Mouse (Mus musculus): ENCODE data around the gene Slc34a3. TPM values are rescaled to one million over a fixed set of nuclear protein-coding genes. Genes with fewer than 3 reads are reported as not detected.

The Slc34a3 gene
- polyA plus RNA-seq, 1 experiment from 2014 or later: not detected

GRCm38 (mm10) chr2:25243342-25243741 lies 9.2 kb upstream of the Slc34a3 start:
- peaks cover 26% of the 10 kb centered on the region for H3K4me1 ChIP-seq
- H3K36me3 ChIP-seq: peaks cover 36% of the 10 kb centered on the region
- peaks cover 20% of the 10 kb centered on the region for H3K27me3 ChIP-seq
- WGBS: 79% methylated on average over 8 of the region's 8 CpGs
- H3K4me3 ChIP-seq: peak overlapping the region; percentile 55
- no peak for ATAC-seq (ENCODE audit: low FRiP score)
- no peak overlapping the region for H3K27ac ChIP-seq
- peak overlapping the region; percentile 73; the same call in 1 of the 2 replicates for H3K9ac ChIP-seq
- peak overlapping the region; percentile 92 for H3K4me2 ChIP-seq (replicated peaks)
- H3K9me3 ChIP-seq (replicated peaks): no peaks in the 10 kb centered on the region

DNA sequence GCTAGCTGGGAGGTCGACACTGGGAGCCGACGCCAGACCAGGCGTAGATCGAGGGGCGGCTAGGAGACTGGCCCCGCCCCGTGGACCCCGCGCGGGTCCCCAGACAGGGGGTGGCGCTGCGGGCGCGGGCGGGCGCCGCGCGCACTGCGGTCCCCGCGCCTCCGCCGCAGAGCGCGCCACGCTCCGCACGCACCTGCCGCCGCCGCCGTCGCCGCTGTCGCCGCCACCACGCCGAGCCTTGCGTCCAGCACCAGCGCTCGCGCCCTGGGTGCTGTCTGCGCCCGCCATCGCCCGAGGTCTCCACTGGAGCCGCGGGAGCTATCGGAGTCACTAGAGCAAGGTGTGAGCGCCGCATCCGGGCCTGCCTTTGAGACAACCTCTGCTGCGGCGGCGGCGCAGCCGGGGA lies 7.9 kb upstream of the Slc34a3 start, which contains the start of the genes Rnf208 and Cysrt1:
TSS of gene Rnf208 (plus strand) at position 155 of the 406 bp plus-strand sequence.
TSS of gene Cysrt1 (minus strand) at position 352 of the 406 bp plus-strand sequence.
- H3K27me3 ChIP-seq: peaks cover 20% of the 10 kb centered on the region
- H3K36me3 ChIP-seq: peaks cover 24% of the 10 kb centered on the region
- peak; percentile 42 for ATAC-seq (ENCODE audit: low FRiP score)
- H3K4me1 ChIP-seq: peaks cover 26% of the 10 kb centered on the region
- H3K9ac ChIP-seq: peak within 1 kb of the TSS; percentile 73
- H3K9me3 ChIP-seq (replicated peaks): no peaks in the 10 kb centered on the region
- peak within 1 kb of the TSS; percentile 92 for H3K4me2 ChIP-seq (replicated peaks)
- WGBS: 0% methylated on average over 7 of the region's 59 CpGs
- peak within 1 kb of the TSS; percentile 76 for H3K27ac ChIP-seq
- peak within 1 kb of the TSS; percentile 55 for H3K4me3 ChIP-seq

DNA sequence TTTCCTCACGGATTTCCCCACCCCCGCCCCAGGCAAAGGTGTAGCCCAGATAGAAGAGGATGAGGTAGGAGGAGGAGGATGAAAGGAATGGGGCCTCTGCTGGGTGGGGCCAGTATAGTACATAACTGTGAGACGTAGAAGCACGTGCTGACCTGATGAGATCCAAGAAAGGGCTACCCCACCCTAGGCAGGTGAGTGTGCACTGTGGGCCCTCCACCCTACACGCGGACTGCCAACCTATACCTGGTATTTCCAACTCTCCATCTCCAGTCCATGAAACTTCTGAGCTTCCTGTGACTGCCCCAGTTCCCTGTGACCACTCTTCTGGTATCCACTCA lies 7.2 kb upstream of the Slc34a3 start:
- peak; percentile 5; the same call in 1 of the 2 replicates for ATAC-seq (ENCODE audit: low FRiP score)
- Histone ChIP-seq H3K4me2 (replicated peaks) (peak overlapping the region; percentile 92), H3K4me1 (peaks cover 26% of the 10 kb centered on the region), H3K27me3 (peaks cover 20% of the 10 kb centered on the region), H3K36me3 (peaks cover 17% of the 10 kb centered on the region), H3K27ac (peak overlapping the region; percentile 76; the same call in 1 of the 2 replicates), H3K4me3 (peak overlapping the region; percentile 55), H3K9ac (peak overlapping the region; percentile 73; the same call in 1 of the 2 replicates), H3K9me3 (replicated peaks) (no peaks in the 10 kb centered on the region)
- WGBS: 14% methylated on average over 6 of the region's 6 CpGs

DNA sequence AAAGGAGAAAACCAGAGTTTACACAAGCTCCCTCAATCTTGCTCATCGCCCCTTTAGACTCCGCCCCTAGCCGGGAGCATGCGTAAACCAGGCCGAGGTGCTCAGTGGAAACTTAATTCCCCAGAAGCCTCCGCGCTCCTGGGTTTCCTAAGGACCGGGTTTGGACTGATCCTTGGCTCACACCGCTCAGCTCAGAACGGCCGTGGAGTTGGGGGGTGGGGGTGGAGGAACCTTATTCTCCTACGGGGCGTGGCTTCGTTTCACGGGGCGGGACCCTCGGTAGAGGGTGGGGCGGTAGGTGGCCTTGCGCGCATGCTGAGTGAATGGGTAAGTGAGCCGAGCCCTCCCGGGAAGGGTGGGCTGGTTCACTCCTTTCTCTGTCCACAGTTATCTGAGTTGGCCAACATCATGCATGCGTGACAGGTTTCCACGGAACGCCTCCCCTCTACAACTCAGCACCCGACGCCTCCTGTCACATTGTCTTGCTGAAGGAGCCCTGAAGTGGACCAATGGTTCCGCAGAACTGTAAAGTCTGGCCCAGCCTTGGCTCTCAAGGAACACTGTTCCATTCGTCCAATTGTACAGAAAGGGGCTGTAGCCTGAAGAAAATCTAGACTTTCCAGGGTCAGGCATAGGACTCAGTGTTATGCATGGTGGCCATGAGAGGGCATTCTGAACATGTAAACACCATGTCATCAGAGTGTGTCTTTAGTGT lies 6.7 kb upstream of the Slc34a3 start:
- H3K36me3 ChIP-seq: peaks cover 11% of the 10 kb centered on the region
- peak; percentile 77 for ATAC-seq (ENCODE audit: low FRiP score)
- peak overlapping the region; percentile 73 for H3K9ac ChIP-seq
- peak overlapping the region; percentile 92 for H3K4me2 ChIP-seq (replicated peaks)
- H3K4me3 ChIP-seq: peak overlapping the region; percentile 55
- H3K4me1 ChIP-seq: peaks cover 26% of the 10 kb centered on the region
- H3K27ac ChIP-seq: peak overlapping the region; percentile 76
- H3K27me3 ChIP-seq: peaks cover 24% of the 10 kb centered on the region
- under 1% methylated on average over 29 of the region's 29 CpGs for WGBS
- H3K9me3 ChIP-seq (replicated peaks): no peaks in the 10 kb centered on the region

DNA sequence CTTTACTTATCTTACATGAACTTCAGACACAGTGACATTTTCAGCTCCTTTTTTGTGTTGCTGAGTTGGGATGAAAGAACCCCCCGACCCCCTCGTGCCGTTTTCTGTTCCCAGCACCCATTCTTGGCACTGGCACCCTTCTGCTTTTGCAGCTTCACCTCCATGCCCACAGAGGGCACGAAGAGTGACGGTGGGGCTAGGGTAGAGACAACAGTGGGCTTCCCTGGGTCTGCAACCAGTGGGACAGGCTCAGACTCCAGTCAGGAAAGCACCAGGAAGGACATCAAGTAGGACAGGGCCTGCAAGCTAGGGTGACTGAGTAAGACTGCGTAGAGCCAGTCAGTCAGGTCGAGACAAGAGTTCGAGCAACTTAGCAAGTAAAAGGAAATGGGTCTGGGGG lies 6.1 kb upstream of the Slc34a3 start:
- Histone ChIP-seq H3K4me1 (peaks cover 26% of the 10 kb centered on the region), H3K36me3 (peaks cover 6% of the 10 kb centered on the region; the same call in 1 of the 2 replicates), H3K27me3 (peaks cover 24% of the 10 kb centered on the region), H3K4me3 (peak overlapping the region; percentile 55; the same call in 1 of the 2 replicates), H3K9ac (0 out of 2 replicates have a peak overlapping the region, but pooled peaks have one; percentile 32), H3K27ac (peak overlapping the region; percentile 76; the same call in 1 of the 2 replicates), H3K9me3 (replicated peaks) (no peaks in the 10 kb centered on the region), H3K4me2 (replicated peaks) (peak overlapping the region; percentile 92)
- 55% methylated on average over 8 of the region's 8 CpGs for WGBS
- no peak; the same call in 1 of the 2 replicates for ATAC-seq (ENCODE audit: low FRiP score)

- Histone ChIP-seq H3K4me1 (peaks cover 26% of the 10 kb centered on the region), H3K27ac (no peak overlapping the region), H3K4me2 (replicated peaks) (no peak overlapping the region), H3K36me3 (0 out of 2 replicates have a peak, but pooled peaks cover under 1% of the 10 kb centered on the region), H3K9ac (no peak overlapping the region), H3K27me3 (peaks cover 24% of the 10 kb centered on the region), H3K4me3 (no peak overlapping the region), H3K9me3 (replicated peaks) (no peaks in the 10 kb centered on the region)
- WGBS: 81% methylated on average over 3 of the region's 3 CpGs
- ATAC-seq (ENCODE audit: low FRiP score): no peak
These were observed 5.6 kb upstream of the Slc34a3 start for GRCm38 (mm10) chr2:25239766-25240165.

DNA sequence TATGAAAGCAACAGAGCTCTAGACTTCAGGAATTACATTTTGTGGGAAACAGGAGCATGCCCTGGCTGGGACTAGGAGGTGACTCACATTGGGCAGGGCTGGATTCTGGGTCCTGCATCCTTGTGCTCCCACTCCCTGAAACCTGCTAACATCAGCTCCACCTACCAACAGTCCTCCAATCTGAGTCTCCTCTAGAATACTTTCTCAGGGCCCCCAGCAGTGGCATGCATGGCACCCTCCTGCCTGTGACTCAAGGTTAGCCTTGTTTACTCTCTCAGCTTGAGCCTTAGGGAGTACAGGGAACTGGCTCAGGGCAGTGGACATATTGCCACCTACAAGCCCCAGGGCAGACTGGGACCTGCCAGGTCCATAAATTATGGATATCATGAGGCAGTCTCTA lies 3.9 kb upstream of the Slc34a3 start:
- ATAC-seq (ENCODE audit: low FRiP score): no peak
- Histone ChIP-seq H3K4me2 (replicated peaks) (no peak overlapping the region), H3K4me3 (no peak overlapping the region), H3K4me1 (peaks cover 22% of the 10 kb centered on the region), H3K36me3 (no peaks in the 10 kb centered on the region), H3K27me3 (peaks cover 30% of the 10 kb centered on the region), H3K9ac (no peak overlapping the region), H3K9me3 (replicated peaks) (no peaks in the 10 kb centered on the region), H3K27ac (no peak overlapping the region)

DNA sequence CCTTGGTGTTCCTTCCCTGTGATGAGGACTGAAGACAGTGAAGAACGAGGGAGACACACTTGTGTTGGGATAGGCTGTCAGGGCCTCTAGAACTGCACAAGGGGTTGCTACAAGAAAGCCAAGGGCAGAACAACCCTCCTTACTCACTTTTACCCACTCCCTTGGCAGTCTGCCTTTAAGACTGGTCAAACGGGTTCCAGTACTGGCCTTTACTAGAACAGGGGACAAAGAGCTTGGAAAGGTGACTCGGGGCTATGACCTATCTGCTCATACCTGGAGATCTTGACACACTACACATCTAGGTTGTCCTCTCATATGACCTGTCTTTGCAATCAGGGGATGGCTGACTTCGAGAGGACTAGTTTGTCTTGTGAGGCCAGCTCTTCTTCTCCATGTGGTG lies 3.4 kb upstream of the Slc34a3 start:
- WGBS: 65% methylated on average over 4 of the region's 4 CpGs
- no peak for ATAC-seq (ENCODE audit: low FRiP score)
- H3K27me3 ChIP-seq: peaks cover 25% of the 10 kb centered on the region
- no peaks in the 10 kb centered on the region for H3K9me3 ChIP-seq (replicated peaks)
- H3K9ac ChIP-seq: no peak overlapping the region
- no peak overlapping the region for H3K4me3 ChIP-seq
- no peaks in the 10 kb centered on the region for H3K36me3 ChIP-seq
- peaks cover 16% of the 10 kb centered on the region for H3K4me1 ChIP-seq
- no peak overlapping the region for H3K27ac ChIP-seq
- H3K4me2 ChIP-seq (replicated peaks): no peak overlapping the region

GRCm38 (mm10) chr2:25236614-25237013 lies 2.5 kb upstream of the Slc34a3 start, which contains the start of gene Rnf224:
TSS of gene Rnf224 (minus strand) at chr2:25236787.
- H3K9ac ChIP-seq: no peak within 1 kb of the TSS
- peaks cover 10% of the 10 kb centered on the region for H3K4me1 ChIP-seq
- no peak for ATAC-seq (ENCODE audit: low FRiP score)
- no peak within 1 kb of the TSS for H3K4me2 ChIP-seq (replicated peaks)
- 33% methylated on average over 8 of the region's 8 CpGs for WGBS
- peaks cover 25% of the 10 kb centered on the region for H3K27me3 ChIP-seq
- H3K4me3 ChIP-seq: no peak within 1 kb of the TSS
- H3K27ac ChIP-seq: no peak within 1 kb of the TSS
- no peaks in the 10 kb centered on the region for H3K36me3 ChIP-seq
- H3K9me3 ChIP-seq (replicated peaks): no peaks in the 10 kb centered on the region

- H3K27me3 ChIP-seq: peaks cover 24% of the 10 kb centered on the region
- no peaks in the 10 kb centered on the region for H3K36me3 ChIP-seq
- H3K9me3 ChIP-seq (replicated peaks): no peaks in the 10 kb centered on the region
- no peak for ATAC-seq (ENCODE audit: low FRiP score)
- H3K27ac ChIP-seq: no peak overlapping the region
- no peaks in the 10 kb centered on the region for H3K4me1 ChIP-seq
- no peak overlapping the region for H3K4me2 ChIP-seq (replicated peaks)
- 69% methylated on average over 5 of the region's 5 CpGs for WGBS
- no peak overlapping the region for H3K4me3 ChIP-seq
- no peak overlapping the region for H3K9ac ChIP-seq
These were observed 522 bp upstream of the Slc34a3 start for GRCm38 (mm10) chr2:25234551-25235220.

- ATAC-seq (ENCODE audit: low FRiP score): no peak
- Histone ChIP-seq H3K4me3 (no peak overlapping the region), H3K27ac (no peak overlapping the region), H3K9me3 (replicated peaks) (no peaks in the 10 kb centered on the region), H3K36me3 (no peaks in the 10 kb centered on the region), H3K4me1 (peaks cover 6% of the 10 kb centered on the region), H3K9ac (no peak overlapping the region), H3K4me2 (replicated peaks) (no peak overlapping the region), H3K27me3 (peaks cover 23% of the 10 kb centered on the region)
- WGBS: 85% methylated on average over 4 of the region's 4 CpGs
These were observed 743 bp downstream of the Slc34a3 start for GRCm38 (mm10) chr2:25233421-25233820.

- H3K4me2 ChIP-seq (replicated peaks): no peak overlapping the region
- H3K36me3 ChIP-seq: no peaks in the 10 kb centered on the region
- 60% methylated on average over 12 of the region's 12 CpGs for WGBS
- H3K27me3 ChIP-seq: peaks cover 19% of the 10 kb centered on the region
- peaks cover 7% of the 10 kb centered on the region for H3K4me1 ChIP-seq
- no peak overlapping the region for H3K9ac ChIP-seq
- H3K4me3 ChIP-seq: no peak overlapping the region
- H3K9me3 ChIP-seq (replicated peaks): no peaks in the 10 kb centered on the region
- no peak overlapping the region for H3K27ac ChIP-seq
- no peak for ATAC-seq (ENCODE audit: low FRiP score)
These were observed 3.1 kb downstream of the Slc34a3 start for GRCm38 (mm10) chr2:25231038-25231437.
